Mouse (Mus musculus): ENCODE results near the gene Zfp697. TPM values are rescaled to one million over a fixed set of nuclear protein-coding genes. Genes with fewer than 3 reads are reported as not detected.
"Not testable (repeated sequence)": the region's sequence is repeated elsewhere in the genome, so short reads cannot be mapped to it uniquely, and the experiment has no call there.

The Zfp697 gene
- 5.8 and 6.1 TPM in 2 replicates for polyA plus RNA-seq (2015; fragmentation: Nextera tagmentation; extraction: Ambion mirVana)

DNA sequence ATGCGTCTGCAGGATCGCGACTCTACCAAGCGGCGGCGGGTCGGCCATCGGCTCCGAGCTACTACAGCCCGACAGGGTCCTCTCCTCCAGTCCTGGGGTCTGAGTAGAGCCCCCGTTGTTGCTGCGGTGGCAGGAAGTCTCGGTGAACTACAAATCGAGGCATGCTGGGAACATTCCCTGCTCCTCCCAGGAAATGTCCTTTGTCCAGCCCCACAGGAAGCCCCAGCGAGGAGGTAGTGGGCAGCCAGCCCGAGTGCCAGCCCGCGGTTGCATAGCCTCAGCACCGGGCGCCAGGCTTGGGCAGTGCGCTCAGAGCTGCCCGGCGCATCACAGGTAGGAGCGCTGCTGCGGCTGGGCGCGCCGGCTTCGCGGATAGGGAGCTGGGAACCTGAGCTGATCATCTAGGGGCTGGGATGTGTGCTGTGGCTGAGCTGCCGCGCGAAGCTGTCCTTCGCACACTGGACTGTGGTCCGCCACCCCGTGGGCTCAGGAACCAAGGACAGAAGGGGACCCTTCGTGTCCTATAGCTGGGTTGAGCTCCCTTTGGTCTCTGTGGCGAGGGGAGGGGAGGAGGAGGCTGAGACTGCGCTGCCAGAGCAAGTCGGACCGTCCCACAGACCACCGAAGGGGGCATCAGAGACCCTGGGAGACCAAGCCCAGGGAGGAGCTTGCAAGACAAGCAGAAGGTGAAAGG, at the start of gene Zfp697:
Gene Zfp697 (plus strand): TSS at position 216 of the 694 bp plus-strand sequence.
- H3K27ac ChIP-seq = peak within 1 kb of the TSS; percentile 45
- under 1% methylated on average over 42 of the region's 42 CpGs for WGBS
- peak within 1 kb of the TSS; percentile 49 for H3K9ac ChIP-seq
- peaks cover 11% of the 10 kb centered on the region for H3K4me1 ChIP-seq
- H3K4me2 ChIP-seq = peak within 1 kb of the TSS; percentile 89
- ATAC-seq (ENCODE audit: insufficient read depth, low FRiP score, low read depth) = peak; percentile 78
- H3K4me3 ChIP-seq (replicated peaks) = peak within 1 kb of the TSS; percentile 72
- no peaks in the 10 kb centered on the region for H3K27me3 ChIP-seq (replicated peaks)
- H3K9me3 ChIP-seq = no peaks in the 10 kb centered on the region
- H3K36me3 ChIP-seq = no peaks in the 10 kb centered on the region

DNA sequence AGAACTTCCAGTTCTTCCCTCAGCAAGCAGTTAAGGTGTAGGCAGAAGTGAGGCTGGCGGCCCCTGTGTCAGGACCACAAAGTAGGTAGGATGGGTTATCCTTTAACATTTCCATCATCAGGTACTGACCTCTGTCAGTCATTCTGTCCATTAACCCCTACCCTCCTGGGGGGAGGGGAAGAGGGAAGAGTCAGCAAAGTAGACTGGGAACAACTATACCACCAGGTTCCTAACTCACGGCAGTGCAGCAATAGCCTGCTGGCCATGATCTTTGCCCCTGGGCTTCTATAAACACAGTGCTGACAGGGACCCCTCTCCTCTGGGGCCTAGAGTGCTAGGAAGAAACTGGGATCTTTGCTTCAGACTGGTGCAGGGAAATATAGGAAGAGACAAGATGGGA, 48.3 kb upstream of the Zfp697 start:
- 65% methylated on average over 2 of the region's 2 CpGs for WGBS
- H3K36me3 ChIP-seq = peaks cover 13% of the 10 kb centered on the region; the same call in 1 of the 2 replicates
- no peak overlapping the region for H3K27ac ChIP-seq
- peaks cover 18% of the 10 kb centered on the region for H3K4me1 ChIP-seq
- no peak for ATAC-seq (ENCODE audit: insufficient read depth, low FRiP score, low read depth)
- no peak overlapping the region for H3K4me2 ChIP-seq
- H3K4me3 ChIP-seq (replicated peaks) = no peak overlapping the region
- no peaks in the 10 kb centered on the region for H3K9me3 ChIP-seq
- H3K9ac ChIP-seq = no peak overlapping the region
- no peaks in the 10 kb centered on the region for H3K27me3 ChIP-seq (replicated peaks)

DNA sequence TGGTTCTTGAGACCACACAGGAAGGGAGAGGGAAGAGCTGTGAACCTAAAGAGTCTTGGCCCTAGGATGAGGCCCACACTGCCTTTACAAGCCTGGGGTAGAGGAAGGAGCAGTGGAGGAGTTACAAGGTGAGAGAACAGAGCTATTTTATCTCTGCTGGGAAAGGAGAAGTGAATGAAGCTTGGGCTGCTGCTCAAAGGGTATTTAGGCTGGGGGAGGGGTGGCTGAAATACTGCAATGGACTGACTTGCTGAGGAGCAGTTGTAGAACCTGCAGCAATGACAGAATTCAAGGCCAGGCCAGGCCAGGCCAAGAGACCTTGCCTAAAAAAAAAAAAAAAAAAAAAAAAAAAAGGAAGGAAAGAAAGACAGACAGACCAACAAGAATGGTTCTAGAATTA, 46.9 kb upstream of the Zfp697 start:
- no peak overlapping the region for H3K9ac ChIP-seq
- H3K9me3 ChIP-seq = no peaks in the 10 kb centered on the region
- H3K27ac ChIP-seq = no peak overlapping the region
- no peaks in the 10 kb centered on the region for H3K27me3 ChIP-seq (replicated peaks)
- ATAC-seq (ENCODE audit: insufficient read depth, low FRiP score, low read depth) = no peak
- peaks cover 18% of the 10 kb centered on the region for H3K4me1 ChIP-seq
- H3K36me3 ChIP-seq = peaks cover 13% of the 10 kb centered on the region; the same call in 1 of the 2 replicates
- H3K4me3 ChIP-seq (replicated peaks) = no peak overlapping the region
- no peak overlapping the region for H3K4me2 ChIP-seq

DNA sequence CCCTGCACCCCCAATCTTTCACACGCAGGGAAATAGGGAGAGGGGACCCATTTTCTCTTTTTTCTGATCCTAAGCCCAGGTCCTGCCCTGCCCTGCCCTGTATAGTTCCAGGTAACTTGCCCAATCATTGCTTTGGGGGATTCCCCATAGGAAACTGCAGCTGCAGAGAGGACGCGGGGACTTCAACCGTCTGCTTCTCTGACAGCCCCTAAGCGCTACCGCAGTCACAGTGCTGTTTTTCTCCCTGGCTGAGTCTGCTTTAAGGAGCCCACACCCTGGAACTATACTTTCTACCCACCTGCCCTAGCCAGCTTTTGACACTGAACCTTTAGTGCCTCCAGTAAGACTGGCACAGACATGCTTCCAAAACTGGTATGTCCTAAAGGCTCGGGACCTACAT, 46.4 kb upstream of the Zfp697 start:
- no peak overlapping the region for H3K27ac ChIP-seq
- H3K4me2 ChIP-seq = peak overlapping the region; percentile 94; the same call in 1 of the 2 replicates
- H3K9ac ChIP-seq = no peak overlapping the region
- ATAC-seq (ENCODE audit: insufficient read depth, low FRiP score, low read depth) = no peak
- peaks cover 18% of the 10 kb centered on the region for H3K4me1 ChIP-seq
- H3K27me3 ChIP-seq (replicated peaks) = no peaks in the 10 kb centered on the region
- H3K4me3 ChIP-seq (replicated peaks) = no peak overlapping the region
- no peaks in the 10 kb centered on the region for H3K9me3 ChIP-seq
- WGBS = 65% methylated on average over 7 of the region's 7 CpGs
- H3K36me3 ChIP-seq = peaks cover 13% of the 10 kb centered on the region; the same call in 1 of the 2 replicates

DNA sequence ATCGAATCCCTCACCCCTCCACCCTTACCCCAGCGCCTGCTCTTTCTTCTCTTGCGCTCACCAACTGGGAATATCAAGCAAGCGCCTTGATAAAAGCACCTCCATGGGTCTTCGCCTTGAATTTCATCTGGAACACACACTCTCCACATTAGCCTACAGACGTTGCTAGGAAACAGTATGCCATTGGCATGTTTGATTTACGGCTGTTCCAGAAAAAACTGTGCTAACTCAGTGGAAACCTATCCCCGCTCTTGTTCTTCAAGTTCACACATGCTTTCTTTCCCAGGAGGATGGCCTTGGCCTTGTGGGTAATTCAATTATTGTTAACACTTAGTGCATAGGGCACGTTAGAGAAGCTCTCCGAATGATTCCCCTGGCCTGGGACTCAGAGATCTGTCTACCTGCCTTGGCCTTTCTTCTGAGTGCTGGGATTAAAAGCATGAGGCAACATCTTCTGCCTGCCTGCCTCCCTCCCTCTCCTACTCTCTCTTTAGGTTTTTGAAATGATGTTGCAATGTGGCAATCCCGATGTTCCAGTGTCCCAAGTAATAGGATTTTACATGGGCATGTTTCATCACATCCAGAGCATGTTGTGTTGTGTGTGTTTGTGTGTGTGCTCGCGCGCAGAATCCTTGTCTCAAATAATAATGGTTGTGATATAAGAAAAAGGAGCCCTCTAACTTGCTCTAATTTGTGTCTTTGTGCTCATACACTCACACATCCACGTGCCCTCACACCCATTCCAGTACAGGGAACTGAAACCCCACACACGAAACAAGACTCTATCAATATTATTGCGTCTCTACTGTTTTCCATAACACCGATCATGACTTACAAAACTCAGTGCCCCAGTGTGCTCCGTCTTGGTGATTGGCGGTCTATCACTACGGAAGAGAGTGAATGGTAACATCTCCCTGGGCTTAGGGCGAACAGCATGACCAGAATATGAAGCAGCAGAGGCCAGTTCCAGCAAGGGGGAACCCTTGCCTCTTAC, 45.3 kb upstream of the Zfp697 start:
- H3K4me1 ChIP-seq = peaks cover 18% of the 10 kb centered on the region
- peak overlapping the region; percentile 44 for H3K27ac ChIP-seq
- H3K4me3 ChIP-seq (replicated peaks) = no peak overlapping the region
- 73% methylated on average over 22 of the region's 22 CpGs for WGBS
- H3K9ac ChIP-seq = no peak overlapping the region
- no peaks in the 10 kb centered on the region for H3K27me3 ChIP-seq (replicated peaks)
- peak overlapping the region; percentile 94 for H3K4me2 ChIP-seq
- peaks cover 13% of the 10 kb centered on the region; the same call in 1 of the 2 replicates for H3K36me3 ChIP-seq
- no peak for ATAC-seq (ENCODE audit: insufficient read depth, low FRiP score, low read depth)
- no peaks in the 10 kb centered on the region for H3K9me3 ChIP-seq

DNA sequence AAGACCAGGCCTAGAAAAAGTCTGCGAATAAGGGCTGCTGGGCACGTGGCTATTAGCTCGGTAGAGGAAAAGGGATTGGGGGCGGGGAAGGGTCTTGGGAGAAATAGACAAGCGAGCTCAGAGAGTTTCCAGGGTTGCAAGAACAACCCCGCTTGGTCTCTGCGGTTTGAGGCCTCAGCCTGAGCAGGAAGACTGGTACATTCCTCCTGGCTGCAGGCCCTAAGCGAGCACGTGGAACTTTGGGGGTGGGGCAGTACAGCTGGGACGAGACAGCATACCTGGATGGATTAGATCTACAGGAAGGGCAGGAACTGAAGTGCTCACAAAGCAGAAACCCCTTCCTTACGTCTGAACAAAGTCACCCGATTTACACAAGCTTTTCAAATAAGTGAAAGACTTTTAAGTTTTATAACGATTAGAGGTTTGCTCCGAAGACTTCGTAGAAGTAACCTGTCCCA, 43.6 kb upstream of the Zfp697 start:
- peak overlapping the region; percentile 94 for H3K4me2 ChIP-seq

DNA sequence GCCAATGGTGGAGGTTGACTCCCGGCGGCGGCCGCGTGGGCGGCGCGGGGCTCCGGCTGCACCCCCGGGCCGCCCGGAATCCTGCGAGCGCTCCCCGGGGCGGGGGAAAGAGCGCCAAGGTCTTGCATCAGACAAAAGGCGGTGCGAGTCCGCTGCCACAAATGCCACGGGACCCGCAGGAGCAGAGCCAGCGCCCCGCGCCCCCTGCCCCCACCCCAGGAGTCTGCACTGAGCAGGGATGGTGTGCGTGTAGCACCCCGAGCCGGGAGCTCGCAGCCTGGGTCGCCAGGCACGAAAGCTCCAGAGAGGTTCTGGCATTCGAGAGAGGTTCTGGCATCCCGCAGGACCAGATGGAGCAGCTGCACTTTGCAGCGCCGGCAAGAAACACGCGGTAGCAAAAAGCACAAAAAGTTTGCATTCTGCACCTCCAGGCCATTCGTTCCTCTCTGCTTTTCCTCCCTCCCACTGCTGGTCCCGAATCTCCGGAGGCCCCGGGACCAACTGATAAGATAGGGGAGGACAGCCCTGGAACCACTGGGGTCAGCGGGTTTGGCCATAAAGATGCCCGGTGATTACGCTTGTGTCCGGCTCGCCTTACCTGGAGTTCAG, 43.1 kb upstream of the Zfp697 start:
- no peaks in the 10 kb centered on the region for H3K27me3 ChIP-seq (replicated peaks)
- no peaks in the 10 kb centered on the region for H3K36me3 ChIP-seq
- H3K9me3 ChIP-seq = no peaks in the 10 kb centered on the region
- peaks cover 18% of the 10 kb centered on the region for H3K4me1 ChIP-seq
- H3K4me3 ChIP-seq (replicated peaks) = peak overlapping the region; percentile 61
- peak; percentile 25; the same call in 1 of the 2 replicates for ATAC-seq (ENCODE audit: insufficient read depth, low FRiP score, low read depth)
- H3K27ac ChIP-seq = peak overlapping the region; percentile 78
- under 1% methylated on average over 45 of the region's 46 CpGs for WGBS
- H3K9ac ChIP-seq = peak overlapping the region; percentile 56; the same call in 1 of the 2 replicates
- peak overlapping the region; percentile 94 for H3K4me2 ChIP-seq

More for the DNA sequence above, 43.6 kb upstream of the Zfp697 start:
- Histone ChIP-seq H3K4me1 (peaks cover 18% of the 10 kb centered on the region), H3K4me3 (replicated peaks) (peak overlapping the region; percentile 61), H3K27ac (peak overlapping the region; percentile 78), H3K36me3 (no peaks in the 10 kb centered on the region), H3K9ac (peak overlapping the region; percentile 56; the same call in 1 of the 2 replicates), H3K27me3 (replicated peaks) (no peaks in the 10 kb centered on the region), H3K9me3 (no peaks in the 10 kb centered on the region)
- WGBS = 6% methylated on average over 15 of the region's 15 CpGs
- ATAC-seq (ENCODE audit: insufficient read depth, low FRiP score, low read depth) = 0 out of 2 replicates have a peak, but pooled peaks have one; percentile 41

DNA sequence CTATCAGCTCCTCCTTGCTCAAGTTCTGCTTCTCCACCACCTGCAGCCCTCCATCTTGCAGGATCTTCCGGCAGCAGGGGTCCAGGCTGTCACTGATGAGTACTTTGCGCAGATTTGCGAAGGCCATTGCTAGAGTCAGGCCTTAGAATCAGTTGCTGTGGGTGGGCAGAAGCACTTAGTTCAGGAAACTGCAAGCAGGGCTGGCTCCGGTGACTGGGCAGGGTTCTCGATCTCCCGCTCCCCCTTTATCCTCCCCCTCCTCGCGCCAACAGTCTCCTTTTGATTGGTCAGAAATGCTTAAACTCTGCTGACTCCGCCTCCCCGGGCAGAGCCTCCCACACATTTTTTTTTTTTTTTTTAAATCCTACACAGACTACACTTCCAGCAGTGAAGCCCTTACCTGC, 42.6 kb upstream of the Zfp697 start, which contains the start of gene Phgdh:
Gene Phgdh (minus strand): TSS at position 285 of the 404 bp plus-strand sequence.
- H3K36me3 ChIP-seq; H3K27me3 ChIP-seq (replicated peaks); H3K9me3 ChIP-seq: not testable (repeated sequence)
- WGBS = 0% methylated on average over 10 of the region's 10 CpGs
- Histone ChIP-seq H3K27ac (peak within 1 kb of the TSS; percentile 78), H3K4me3 (replicated peaks) (peak within 1 kb of the TSS; percentile 61), H3K4me1 (peaks cover 18% of the 10 kb centered on the region), H3K4me2 (peak within 1 kb of the TSS; percentile 94), H3K9ac (peak within 1 kb of the TSS; percentile 56; the same call in 1 of the 2 replicates)
- ATAC-seq (ENCODE audit: insufficient read depth, low FRiP score, low read depth) = peak; percentile 77

DNA sequence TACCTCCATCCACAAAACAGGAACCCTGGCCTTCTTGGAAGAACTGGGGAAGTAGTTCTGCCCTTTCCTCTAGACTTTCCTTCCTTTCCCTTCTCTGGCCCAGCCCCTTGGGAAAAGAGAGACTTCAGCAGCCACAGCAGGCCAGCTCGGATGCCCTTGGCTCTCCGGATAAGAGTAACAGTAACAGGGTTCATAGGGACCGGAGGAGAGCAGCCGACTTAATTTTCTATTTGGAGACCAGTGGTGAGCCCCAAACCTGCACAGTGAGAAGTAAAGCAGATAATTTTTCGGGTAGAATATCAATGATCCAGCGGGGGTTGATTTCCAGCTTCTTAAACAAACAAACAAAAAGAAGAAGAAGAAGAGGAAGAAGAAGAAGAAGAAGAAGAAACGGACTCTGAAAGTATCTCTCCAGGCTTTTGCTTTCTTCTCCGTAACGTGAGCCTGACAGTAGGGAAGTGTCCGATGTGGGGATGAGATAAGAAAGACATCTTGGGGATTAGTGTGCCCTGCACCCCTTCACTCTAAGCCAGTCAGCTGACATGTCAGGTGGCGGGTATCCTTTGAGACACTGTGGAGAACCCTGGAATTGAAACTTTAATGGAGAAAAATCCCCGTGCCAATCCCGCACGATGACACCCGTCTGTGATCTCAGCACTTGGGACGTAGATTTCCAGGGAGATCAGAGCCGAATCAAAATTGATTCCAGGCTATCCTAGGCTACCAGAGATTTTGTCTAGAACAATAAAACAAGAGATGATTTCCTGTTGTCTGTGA, 41.3 kb upstream of the Zfp697 start:
- no peak overlapping the region for H3K9ac ChIP-seq
- 84% methylated on average over 17 of the region's 17 CpGs for WGBS
- peaks cover 13% of the 10 kb centered on the region for H3K4me1 ChIP-seq
- H3K4me3 ChIP-seq (replicated peaks) = no peak overlapping the region
- H3K36me3 ChIP-seq = no peaks in the 10 kb centered on the region
- H3K27ac ChIP-seq = no peak overlapping the region
- H3K4me2 ChIP-seq = no peak overlapping the region
- no peaks in the 10 kb centered on the region for H3K27me3 ChIP-seq (replicated peaks)
- no peaks in the 10 kb centered on the region for H3K9me3 ChIP-seq
- ATAC-seq (ENCODE audit: insufficient read depth, low FRiP score, low read depth) = no peak

DNA sequence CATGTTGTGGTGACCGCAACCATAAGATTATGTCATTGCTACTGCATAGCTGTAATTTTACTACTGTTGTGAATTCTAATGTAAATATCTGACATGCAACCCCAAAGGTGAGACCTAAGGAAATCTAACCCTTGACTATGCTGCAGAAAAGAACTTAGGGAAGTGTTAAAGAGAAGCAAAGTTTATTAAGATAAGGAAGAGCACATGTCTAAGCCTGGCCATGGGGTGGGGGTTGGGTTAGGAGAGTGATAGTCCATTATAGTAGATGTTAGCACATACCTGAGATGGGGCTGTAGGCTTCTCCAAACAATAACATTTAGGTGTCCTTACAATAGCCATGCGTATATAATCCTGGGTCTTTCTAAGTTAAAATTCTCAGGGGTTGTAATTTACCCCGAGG, 39.0 kb upstream of the Zfp697 start:
- H3K4me3 ChIP-seq (replicated peaks) = no peak overlapping the region
- no peak for ATAC-seq (ENCODE audit: insufficient read depth, low FRiP score, low read depth)
- no peaks in the 10 kb centered on the region for H3K27me3 ChIP-seq (replicated peaks)
- H3K4me2 ChIP-seq = no peak overlapping the region
- WGBS = 79% methylated on average over 3 of the region's 3 CpGs
- no peaks in the 10 kb centered on the region for H3K36me3 ChIP-seq
- no peak overlapping the region for H3K9ac ChIP-seq
- 0 out of 2 replicates have a peak, but pooled peaks cover 2% of the 10 kb centered on the region for H3K4me1 ChIP-seq
- no peak overlapping the region for H3K27ac ChIP-seq
- H3K9me3 ChIP-seq = no peaks in the 10 kb centered on the region

DNA sequence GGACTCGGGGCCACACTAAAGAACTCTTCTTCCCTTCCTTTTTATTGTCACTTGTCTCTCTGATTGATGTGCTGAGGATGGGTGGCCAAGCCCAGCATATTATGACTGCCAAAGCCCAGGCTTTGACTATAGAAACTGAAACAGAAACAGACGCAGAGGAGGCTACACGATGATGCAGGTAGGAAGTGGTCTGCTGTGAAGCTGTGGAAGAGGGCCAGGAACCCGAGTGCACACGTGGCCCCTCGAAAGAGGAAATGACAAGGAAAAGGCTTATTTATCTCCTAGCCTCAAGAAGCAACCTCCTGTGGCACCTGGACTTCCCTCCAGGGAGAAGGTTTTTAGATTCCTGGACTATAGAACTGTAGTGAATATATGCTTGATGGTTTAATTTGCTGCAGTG, 34.2 kb upstream of the Zfp697 start:
- H3K36me3 ChIP-seq = no peaks in the 10 kb centered on the region
- no peaks in the 10 kb centered on the region for H3K9me3 ChIP-seq
- 60% methylated on average over 6 of the region's 6 CpGs for WGBS
- H3K9ac ChIP-seq = no peak overlapping the region
- ATAC-seq (ENCODE audit: insufficient read depth, low FRiP score, low read depth) = no peak
- no peak overlapping the region for H3K27ac ChIP-seq
- H3K4me2 ChIP-seq = no peak overlapping the region
- H3K4me1 ChIP-seq = no peaks in the 10 kb centered on the region
- H3K4me3 ChIP-seq (replicated peaks) = no peak overlapping the region
- no peaks in the 10 kb centered on the region for H3K27me3 ChIP-seq (replicated peaks)

All from stomach, embryonic 15.5 days (tissue).